Mouse (Mus musculus) limb, embryonic 14.5 days (tissue): ENCODE measurements around the gene Slc45a2. TPM values are rescaled to one million over a fixed set of nuclear protein-coding genes. Genes with fewer than 3 reads are reported as not detected.

Experiments
- ATAC-seq: fragments of 200-750 bp; cut with Nextera tagmentation; 2 replicates; pipeline ENCODE4 v1.8.0; 2017; ENCODE audit warnings: low read depth, moderate number of reproducible peaks, moderate TSS enrichment; ENCODE audit not compliant: low FRiP score
- DNase-seq: peaks from one replicate; pipeline ENCODE4 v3.0.0-alpha.2; 2015; ENCODE audit warnings: low spot score
- H3K27ac ChIP-seq: fragments of 300-500 bp; sonication (generic); replicated peaks from 2 replicates; pipeline ENCODE4 v1.5.1; 2014; ENCODE audit warnings: low read depth, mild to moderate bottlenecking, low read length, moderate library complexity, mixed read lengths
- H3K27me3 ChIP-seq: fragments of 300-500 bp; sonication (generic); 2 replicates; pipeline ENCODE4 v1.6.1; 2014; ENCODE audit warnings: low read length, mixed read lengths; ENCODE audit not compliant: control insufficient read depth, insufficient read depth
- H3K36me3 ChIP-seq: fragments of 300-500 bp; sonication (generic); 2 replicates; pipeline ENCODE4 v1.6.1; 2014; ENCODE audit warnings: mild to moderate bottlenecking, low read length, moderate library complexity, mixed read lengths; ENCODE audit not compliant: control insufficient read depth, insufficient read depth
- H3K4me1 ChIP-seq: fragments of 300-500 bp; sonication (generic); 2 replicates; pipeline ENCODE4 v1.6.1; 2014; ENCODE audit warnings: antibody characterized with exemption, low read length, mixed read lengths; ENCODE audit not compliant: control insufficient read depth, insufficient read depth
- H3K4me2 ChIP-seq: fragments of 300-500 bp; sonication (generic); replicated peaks from 2 replicates; pipeline ENCODE4 v1.6.1; 2014; ENCODE audit warnings: low read depth, mild to moderate bottlenecking, low read length, moderate library complexity; ENCODE audit not compliant: severe bottlenecking
- H3K4me3 ChIP-seq: fragments of 300-500 bp; sonication (generic); replicated peaks from 2 replicates; pipeline ENCODE4 v1.5.1; 2014; ENCODE audit warnings: low read length
- H3K9ac ChIP-seq: fragments of 300-500 bp; sonication (generic); 2 replicates; pipeline ENCODE4 v1.6.1; 2014; ENCODE audit warnings: mild to moderate bottlenecking, low read depth, low read length, moderate library complexity; ENCODE audit not compliant: severe bottlenecking
- H3K9me3 ChIP-seq: fragments of 300-500 bp; sonication (generic); 2 replicates; pipeline ENCODE4 v1.6.1; 2016; ENCODE audit warnings: low read length; ENCODE audit not compliant: control insufficient read depth
- POLR2A ChIP-seq: fragments of 200-500 bp; IDR thresholded peaks from 2 replicates; pipeline ENCODE4 v1.8.0; 2012; ENCODE audit warnings: inconsistent platforms, mild to moderate bottlenecking, moderate library complexity, borderline replicate concordance; ENCODE audit not compliant: insufficient read depth, insufficient read length; ENCODE audit errors: extremely low read depth
- WGBS: fragments of 180-500 bp; shearing (Covaris S2); extraction: QIAGEN DNeasy Blood & Tissue Kit; methylation state at CpG from one replicate; pipeline ENCODE4 v1.1.7; 2014; 5-methylcytosine and 5-hydroxymethylcytosine counted together
- polyA plus RNA-seq, 2 experiments: library from polyadenylated mRNA; depleted of rRNA in 1 of 2; stranded (reverse) in 1 of 2; unstranded in 1 of 2; fragments of >200 nt; fragmentation: Nextera tagmentation in 1 of 2; extraction: Ambion mirVana in 1 of 2; gene quantifications; 2 replicates each; pipeline versions ENCODE4 v1.2.1 to v1.2.3; 2012 to 2014

The Slc45a2 gene
- polyA plus RNA-seq, 2 experiments: 0.19 to 0.65 TPM

DNA sequence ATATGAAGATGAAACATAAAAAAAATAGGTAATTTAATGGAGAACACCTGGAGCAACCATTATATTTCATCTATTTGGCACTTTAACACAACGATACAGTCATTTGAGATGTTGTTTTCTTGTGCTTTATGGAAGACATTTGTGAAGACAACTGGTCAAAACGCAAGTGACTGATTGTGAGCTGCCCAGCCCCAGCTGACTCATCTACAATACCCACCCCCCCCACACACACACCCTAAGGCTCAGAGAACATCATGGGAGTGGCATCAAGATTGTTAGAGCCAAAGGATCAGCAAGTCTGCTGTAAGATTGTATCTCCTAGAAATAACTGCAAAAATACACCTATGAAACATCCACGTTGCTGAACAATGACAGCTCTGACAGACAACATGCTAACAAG, 31.1 kb upstream of the Slc45a2 start:
- Histone ChIP-seq H3K9me3 (no peaks in the 10 kb centered on the region), H3K9ac (no peak overlapping the region), H3K27me3 (no peaks in the 10 kb centered on the region), H3K36me3 (no peaks in the 10 kb centered on the region), H3K27ac (no peak overlapping the region), H3K4me1 (no peaks in the 10 kb centered on the region), H3K4me2 (no peak overlapping the region), H3K4me3 (no peak overlapping the region)
- TF ChIP-seq POLR2A: no peak
- ATAC-seq: no peak
- no peak for DNase-seq
- 65% methylated on average over 3 of the region's 3 CpGs for WGBS

DNA sequence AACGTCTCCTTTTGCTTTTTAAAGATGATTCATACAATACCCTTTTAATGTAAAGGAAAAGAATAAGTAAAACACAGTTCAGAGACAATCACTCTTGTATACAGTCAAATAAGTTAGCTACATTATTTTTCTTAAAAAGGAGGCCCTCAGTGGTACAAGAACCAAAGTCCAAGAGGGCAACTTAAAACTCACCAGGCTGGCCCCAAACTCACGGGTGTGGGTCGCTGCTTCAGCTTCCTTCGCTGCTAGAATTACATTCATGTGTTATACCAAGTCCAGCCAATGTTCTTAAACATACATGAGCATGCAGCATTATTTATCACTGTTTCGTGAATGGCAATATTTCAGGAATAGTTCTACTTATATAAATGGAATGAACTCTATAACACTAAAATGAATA, 29.7 kb upstream of the Slc45a2 start:
- H3K9ac ChIP-seq: no peak overlapping the region
- no peaks in the 10 kb centered on the region for H3K9me3 ChIP-seq
- no peak for DNase-seq
- TF ChIP-seq POLR2A: no peak
- H3K4me3 ChIP-seq: no peak overlapping the region
- no peaks in the 10 kb centered on the region for H3K4me1 ChIP-seq
- H3K27ac ChIP-seq: no peak overlapping the region
- ATAC-seq: no peak
- no peaks in the 10 kb centered on the region for H3K27me3 ChIP-seq
- no peaks in the 10 kb centered on the region for H3K36me3 ChIP-seq
- no peak overlapping the region for H3K4me2 ChIP-seq
- WGBS: 87% methylated on average over 5 of the region's 5 CpGs

DNA sequence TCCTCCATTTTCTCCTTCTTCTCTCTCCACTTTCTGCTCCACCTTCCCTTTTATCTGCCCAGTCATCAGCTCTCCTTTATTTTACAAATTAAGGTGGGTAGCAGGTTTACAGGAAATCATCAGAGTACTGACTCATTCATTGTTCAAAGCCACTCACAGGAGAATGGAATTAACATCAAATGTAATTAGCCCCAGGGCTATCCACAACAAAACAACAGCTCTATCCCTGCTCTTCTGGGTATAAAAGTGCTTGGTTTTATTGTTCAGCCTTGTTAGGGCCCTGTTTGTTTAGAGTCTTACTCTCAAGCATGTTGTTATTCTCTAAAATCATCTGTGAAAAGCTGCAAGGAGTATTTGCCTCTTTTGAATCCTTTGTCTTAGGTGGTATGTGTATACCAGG, 23.4 kb upstream of the Slc45a2 start:
- no peak for DNase-seq
- no peak for ATAC-seq

DNA sequence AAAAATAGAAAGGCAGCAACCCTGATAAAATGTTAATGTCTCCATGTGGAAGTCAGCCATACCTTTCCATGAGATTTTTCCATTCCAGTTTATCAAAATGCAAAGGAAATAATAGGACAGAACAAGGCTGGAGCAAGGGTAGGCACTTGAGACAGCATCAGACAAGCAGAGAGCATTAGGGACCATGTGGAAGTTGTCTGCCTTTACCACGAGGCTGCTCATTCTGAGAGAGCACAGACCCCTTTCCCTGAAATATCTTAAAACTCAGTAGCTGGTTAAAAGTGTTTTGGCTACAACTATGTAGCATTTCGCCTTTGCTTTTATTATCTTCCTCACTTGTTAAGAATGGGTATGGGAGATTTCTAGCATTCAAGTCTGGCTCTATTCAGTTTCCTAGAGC, 19.8 kb upstream of the Slc45a2 start:
- no peak overlapping the region for H3K27ac ChIP-seq
- peak overlapping the region; percentile 69; the same call in 1 of the 2 replicates for H3K9ac ChIP-seq
- peak overlapping the region; percentile 62 for H3K4me3 ChIP-seq
- WGBS: 63% methylated on average over 2 of the region's 2 CpGs
- no peaks in the 10 kb centered on the region for H3K27me3 ChIP-seq
- no peak for ATAC-seq
- no peak for TF ChIP-seq POLR2A
- H3K36me3 ChIP-seq: 0 out of 2 replicates have a peak, but pooled peaks cover 4% of the 10 kb centered on the region
- H3K4me2 ChIP-seq: peak overlapping the region; percentile 62
- H3K9me3 ChIP-seq: no peaks in the 10 kb centered on the region
- H3K4me1 ChIP-seq: peaks cover 9% of the 10 kb centered on the region; the same call in 1 of the 2 replicates
- DNase-seq: no peak

More for the DNA sequence above, 23.4 kb upstream of the Slc45a2 start:
- H3K4me3 ChIP-seq: no peak overlapping the region
- H3K27ac ChIP-seq: no peak overlapping the region
- H3K9me3 ChIP-seq: no peaks in the 10 kb centered on the region
- H3K9ac ChIP-seq: no peak overlapping the region
- no peaks in the 10 kb centered on the region for H3K27me3 ChIP-seq
- H3K4me1 ChIP-seq: peaks cover 6% of the 10 kb centered on the region; the same call in 1 of the 2 replicates
- no peaks in the 10 kb centered on the region for H3K36me3 ChIP-seq
- no peak for TF ChIP-seq POLR2A
- no peak overlapping the region for H3K4me2 ChIP-seq

DNA sequence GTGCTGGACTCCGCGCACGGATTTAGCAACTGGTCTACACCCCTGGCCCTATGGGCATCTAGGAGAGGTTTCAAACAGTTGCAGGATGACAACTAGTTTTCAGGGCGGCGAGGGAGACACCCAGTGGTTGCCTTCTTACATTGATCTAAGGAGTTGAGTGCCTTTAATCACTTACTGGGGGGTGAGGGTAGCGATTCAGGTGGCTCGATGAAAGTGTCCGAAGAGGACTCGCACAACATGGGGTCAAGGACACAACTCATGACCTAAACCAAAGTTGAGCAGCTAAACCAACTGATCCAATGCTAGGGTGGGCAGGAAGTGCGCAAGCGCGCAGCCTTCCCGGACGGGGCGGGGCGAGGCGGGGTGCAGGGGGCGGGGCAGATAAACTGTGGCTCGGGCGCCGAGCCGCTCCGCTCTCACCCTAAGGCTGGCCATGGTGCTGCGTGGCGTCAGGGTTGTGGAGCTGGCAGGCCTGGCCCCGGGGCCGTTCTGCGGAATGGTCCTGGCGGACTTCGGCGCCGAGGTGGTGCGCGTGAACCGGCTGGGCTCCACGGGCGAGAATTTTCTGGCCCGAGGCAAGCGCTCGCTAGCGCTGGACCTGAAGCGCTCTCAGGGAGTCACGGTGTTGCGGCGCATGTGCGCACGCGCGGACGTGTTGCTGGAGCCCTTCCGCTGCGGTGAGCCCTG, 19.0 kb upstream of the Slc45a2 start, which contains the start of gene Amacr:
Gene Amacr, plus strand, starts transcription at position 380 of the 687 bp plus-strand sequence.
- under 1% methylated on average over 43 of the region's 52 CpGs for WGBS
- H3K27me3 ChIP-seq: no peaks in the 10 kb centered on the region
- H3K4me2 ChIP-seq: peak within 1 kb of the TSS; percentile 62
- 0 out of 2 replicates have a peak, but pooled peaks cover 4% of the 10 kb centered on the region for H3K36me3 ChIP-seq
- H3K9me3 ChIP-seq: no peaks in the 10 kb centered on the region
- H3K4me3 ChIP-seq: peak within 1 kb of the TSS; percentile 62
- DNase-seq (peak; percentile 91), ATAC-seq (peak; percentile 99)
- peak within 1 kb of the TSS; percentile 69 for H3K9ac ChIP-seq
- peaks cover 9% of the 10 kb centered on the region; the same call in 1 of the 2 replicates for H3K4me1 ChIP-seq
- peak within 1 kb of the TSS; percentile 89 for H3K27ac ChIP-seq
- TF ChIP-seq POLR2A: peak; percentile 97
